ENCODE assay signal across 10 mouse cellular contexts in genomic region chr12:54067419-54067818, GRCm38 (mm10).
DNase-seq lines count a peak whose midpoint lies in the region; ATAC-seq and TF ChIP-seq lines count a peak whose summit lies in the region.
"Had no signal": no experiment of that assay in that cellular context is flagged by ENCODE, and none has a peak within 500 bp of the region (broad histone marks: within the 10 kb centered on the region; RNA-seq: fewer than 3 reads in every experiment).

No protein-coding gene starts in this region.

- no peak for TF ChIP-seq POLR2A in heart, adult 2 months (IDR thresholded peaks at IDR 0.05; ENCODE audit: insufficient read depth, low read depth, low read length)
- no peak for TF ChIP-seq POLR2A in ES-Bruce4 (IDR thresholded peaks at IDR 0.05; ENCODE audit: insufficient read depth, low read length)

- no peak for DNase-seq in heart, adult 2 months
- DNase-seq in hindbrain, embryonic 10.5 days (ENCODE audit: low spot score): no peak
- no peak for DNase-seq in layer of hippocampus, adult 9-11 months
- DNase-seq in embryo, embryonic 10.5 days (ENCODE audit: low spot score): no peak
- no peak for DNase-seq in spleen, postnatal 4 days (ENCODE audit: low spot score in 2 of 2)

- H3K4me3 ChIP-seq in heart, embryonic 11.5 days (ENCODE audit: low read depth, low read length): peak overlapping the region; percentile 32
- no peak overlapping the region for H3K4me3 ChIP-seq in heart, adult 2 months
- H3K4me3 ChIP-seq in ES-Bruce4 (ENCODE audit: low read depth, low read length): peak overlapping the region; percentile 6
- peak overlapping the region; percentile 48 for H3K4me3 ChIP-seq in hindbrain, embryonic 10.5 days
- peak overlapping the region; percentile 35 for H3K4me3 ChIP-seq in liver, embryonic 16.5 days (ENCODE audit: low read depth, low read length)
- H3K4me3 ChIP-seq: erythroblast, embryonic 14.5 days had no signal

- peak overlapping the region; percentile 64 for H3K4me2 ChIP-seq in heart, embryonic 11.5 days
- H3K4me2 ChIP-seq in liver, embryonic 16.5 days (ENCODE audit: low read depth, low read length): 0 out of 2 replicates have a peak overlapping the region, but pooled peaks have one; percentile 53

- H3K36me3 ChIP-seq in heart, embryonic 11.5 days (ENCODE audit: control insufficient read depth, insufficient read depth, low read length): no peaks in the 10 kb centered on the region
- no peaks in the 10 kb centered on the region for H3K36me3 ChIP-seq in heart, adult 2 months (ENCODE audit: control insufficient read depth, insufficient read depth, low read length)
- H3K36me3 ChIP-seq in ES-Bruce4 (ENCODE audit: control insufficient read depth, insufficient read depth, low read length, poor library complexity, severe bottlenecking): no peaks in the 10 kb centered on the region
- peaks cover 7% of the 10 kb centered on the region for H3K36me3 ChIP-seq in hindbrain, embryonic 10.5 days
- H3K36me3 ChIP-seq in liver, embryonic 16.5 days (ENCODE audit: control insufficient read depth, insufficient read depth): no peaks in the 10 kb centered on the region

- no peak overlapping the region for H3K27ac ChIP-seq in heart, embryonic 11.5 days (ENCODE audit: low read depth, low read length)
- no peak overlapping the region for H3K27ac ChIP-seq in heart, adult 2 months
- H3K27ac ChIP-seq in ES-Bruce4 (ENCODE audit: insufficient read depth, low read length): no peak overlapping the region
- H3K27ac ChIP-seq in hindbrain, embryonic 10.5 days: 0 out of 2 replicates have a peak overlapping the region, but pooled peaks have one; percentile 71
- H3K27ac ChIP-seq in liver, embryonic 16.5 days (ENCODE audit: low read length): no peak overlapping the region
- H3K27ac ChIP-seq: left cerebral cortex, adult 2 months had no signal

- intact Hi-C loops in heart, adult 2 months (cut with DNase I): no loop called here

- 0 out of 2 replicates have a peak, but pooled peaks have one; percentile 2 for ATAC-seq in heart, embryonic 11.5 days (replicated peaks; ENCODE audit: insufficient number of reproducible peaks, low FRiP score, low TSS enrichment)
- ATAC-seq in liver, embryonic 16.5 days (ENCODE audit: low read depth): no peak

- TF ChIP-seq CTCF in heart, adult 2 months (IDR thresholded peaks at IDR 0.05): no peak
- no peak for TF ChIP-seq CTCF in ES-Bruce4 (IDR thresholded peaks at IDR 0.05; ENCODE audit: low read depth, low read length)

- peaks cover 28% of the 10 kb centered on the region for H3K27me3 ChIP-seq in heart, embryonic 11.5 days (ENCODE audit: control insufficient read depth, insufficient read depth, low read length)
- H3K27me3 ChIP-seq in heart, adult 2 months (ENCODE audit: control insufficient read depth, insufficient read depth, low read length): peaks cover 10% of the 10 kb centered on the region
- no peaks in the 10 kb centered on the region for H3K27me3 ChIP-seq in ES-Bruce4 (ENCODE audit: control insufficient read depth, insufficient read depth, low read length, poor library complexity, severe bottlenecking)
- H3K27me3 ChIP-seq in hindbrain, embryonic 10.5 days (ENCODE audit: insufficient read depth, poor library complexity, severe bottlenecking): peaks cover 45% of the 10 kb centered on the region
- peaks cover 28% of the 10 kb centered on the region for H3K27me3 ChIP-seq in liver, embryonic 16.5 days (ENCODE audit: control insufficient read depth, insufficient read depth, low read depth, low read length)

- no peak overlapping the region for H3K9ac ChIP-seq in heart, embryonic 11.5 days (ENCODE audit: low read depth, low read length)
- no peak overlapping the region for H3K9ac ChIP-seq in heart, adult 2 months (ENCODE audit: low read depth, low read length)
- H3K9ac ChIP-seq in ES-Bruce4 (ENCODE audit: low read depth, poor library complexity, severe bottlenecking): no peak overlapping the region
- no peak overlapping the region for H3K9ac ChIP-seq in liver, embryonic 16.5 days (ENCODE audit: low read depth, low read length)

- no peaks in the 10 kb centered on the region for H3K9me3 ChIP-seq in heart, embryonic 11.5 days (replicated peaks; ENCODE audit: control insufficient read depth, low read length)
- no peaks in the 10 kb centered on the region for H3K9me3 ChIP-seq in ES-Bruce4 (replicated peaks; ENCODE audit: control insufficient read depth, insufficient read depth, low read length, poor library complexity, severe bottlenecking)
- no peaks in the 10 kb centered on the region for H3K9me3 ChIP-seq in hindbrain, embryonic 10.5 days
- H3K9me3 ChIP-seq in liver, embryonic 16.5 days (replicated peaks; ENCODE audit: control insufficient read depth, low read length): no peaks in the 10 kb centered on the region

- no peaks in the 10 kb centered on the region for H3K79me2 ChIP-seq in heart, adult 2 months (replicated peaks; ENCODE audit: control insufficient read depth, insufficient read depth, low read length)

- 31% methylated on average over 14 of the region's 14 CpGs for WGBS in heart, embryonic 11.5 days (ENCODE audit: insufficient replicate concordance)
- 37% methylated on average over 14 of the region's 14 CpGs for WGBS in heart, adult 2 months
- 31% methylated on average over 14 of the region's 14 CpGs for WGBS in hindbrain, embryonic 10.5 days
- WGBS in liver, embryonic 16.5 days (ENCODE audit: insufficient replicate concordance): 27% methylated on average over 14 of the region's 14 CpGs

- 0 out of 2 replicates have a peak, but pooled peaks cover 3% of the 10 kb centered on the region for H3K4me1 ChIP-seq in heart, embryonic 11.5 days (ENCODE audit: control insufficient read depth, insufficient read depth, low read length)
- no peaks in the 10 kb centered on the region for H3K4me1 ChIP-seq in heart, adult 2 months (ENCODE audit: control insufficient read depth, insufficient read depth, low read length)
- H3K4me1 ChIP-seq in ES-Bruce4 (ENCODE audit: control insufficient read depth, insufficient read depth, low read length): no peaks in the 10 kb centered on the region
- peaks cover 22% of the 10 kb centered on the region for H3K4me1 ChIP-seq in hindbrain, embryonic 10.5 days (replicated peaks)
- H3K4me1 ChIP-seq in liver, embryonic 16.5 days (ENCODE audit: control insufficient read depth, low read depth, low read length): peaks cover 2% of the 10 kb centered on the region; the same call in 1 of the 2 replicates

- no peak for TF ChIP-seq EP300 in heart, adult 2 months (IDR thresholded peaks at IDR 0.05; ENCODE audit: insufficient read depth, low read depth, low read length)
- no peak for TF ChIP-seq EP300 in ES-Bruce4 (IDR thresholded peaks at IDR 0.05; ENCODE audit: insufficient read depth, low read depth, low read length)
